Mouse (Mus musculus): ENCODE measurements around the gene 0610030E20Rik. TPM values are rescaled to one million over a fixed set of nuclear protein-coding genes. Genes with fewer than 3 reads are reported as not detected.

The 0610030E20Rik gene
- polyA plus RNA-seq, 1 experiment from 2014 or later, result 19.9 TPM

DNA sequence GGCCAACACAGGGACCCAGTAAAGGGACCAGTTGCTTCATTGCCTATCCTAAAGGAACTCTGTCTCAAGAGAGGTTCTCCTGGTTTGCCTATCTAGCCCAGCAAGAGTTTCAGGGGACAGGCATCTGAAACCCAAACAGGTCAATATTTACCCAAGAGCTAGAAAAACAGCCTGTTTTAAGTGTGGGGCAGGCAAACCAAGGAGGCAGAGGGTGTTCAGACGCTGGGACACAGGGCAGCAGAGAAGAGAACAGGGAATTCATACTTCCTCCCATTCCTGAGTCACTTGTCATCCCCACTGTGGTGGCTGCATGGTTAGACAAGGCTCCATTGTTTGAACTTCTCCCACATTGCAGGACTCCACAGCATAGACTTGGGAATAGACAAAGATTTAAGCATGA is 24.5 kb downstream of the 0610030E20Rik start:
- H3K36me3 ChIP-seq, result peaks cover 16% of the 10 kb centered on the region
- no peak overlapping the region for H3K9ac ChIP-seq
- no peaks in the 10 kb centered on the region for H3K9me3 ChIP-seq (replicated peaks)
- peak overlapping the region; percentile 89 for H3K27ac ChIP-seq (ENCODE audit: poor library complexity, severe bottlenecking)
- H3K4me2 ChIP-seq, result peak overlapping the region; percentile 17; the same call in 1 of the 2 replicates
- 21% methylated on average over 1 of the region's 1 CpGs for WGBS
- H3K4me3 ChIP-seq, result no peak overlapping the region
- H3K4me1 ChIP-seq (replicated peaks), result peaks cover 50% of the 10 kb centered on the region
- H3K27me3 ChIP-seq (replicated peaks), result no peaks in the 10 kb centered on the region
- ATAC-seq (ENCODE audit: insufficient number of reproducible peaks, low FRiP score), result no peak

GRCm38 (mm10) chr6:72373184-72373583 is 26.1 kb downstream of the 0610030E20Rik start:
- Histone ChIP-seq H3K9me3 (replicated peaks) (no peaks in the 10 kb centered on the region), H3K9ac (no peak overlapping the region), H3K27me3 (replicated peaks) (no peaks in the 10 kb centered on the region), H3K36me3 (peaks cover 18% of the 10 kb centered on the region), H3K27ac (ENCODE audit: poor library complexity, severe bottlenecking) (peak overlapping the region; percentile 64; the same call in 1 of the 2 replicates), H3K4me3 (no peak overlapping the region), H3K4me2 (no peak overlapping the region), H3K4me1 (replicated peaks) (peaks cover 50% of the 10 kb centered on the region)
- WGBS, result 81% methylated on average over 4 of the region's 4 CpGs
- no peak for ATAC-seq (ENCODE audit: insufficient number of reproducible peaks, low FRiP score)

- Histone ChIP-seq H3K9me3 (replicated peaks) (no peaks in the 10 kb centered on the region), H3K4me3 (no peak overlapping the region), H3K9ac (no peak overlapping the region), H3K27ac (ENCODE audit: poor library complexity, severe bottlenecking) (peak overlapping the region; percentile 64), H3K4me1 (replicated peaks) (peaks cover 50% of the 10 kb centered on the region), H3K36me3 (peaks cover 11% of the 10 kb centered on the region; the same call in 1 of the 2 replicates), H3K27me3 (replicated peaks) (no peaks in the 10 kb centered on the region), H3K4me2 (no peak overlapping the region; the same call in 1 of the 2 replicates)
- WGBS, result 39% methylated on average over 7 of the region's 7 CpGs
- ATAC-seq (ENCODE audit: insufficient number of reproducible peaks, low FRiP score), result peak; percentile 47; the same call in 1 of the 2 replicates
Observed at GRCm38 (mm10) chr6:72374206-72374605, 27.1 kb downstream of the 0610030E20Rik start.

DNA sequence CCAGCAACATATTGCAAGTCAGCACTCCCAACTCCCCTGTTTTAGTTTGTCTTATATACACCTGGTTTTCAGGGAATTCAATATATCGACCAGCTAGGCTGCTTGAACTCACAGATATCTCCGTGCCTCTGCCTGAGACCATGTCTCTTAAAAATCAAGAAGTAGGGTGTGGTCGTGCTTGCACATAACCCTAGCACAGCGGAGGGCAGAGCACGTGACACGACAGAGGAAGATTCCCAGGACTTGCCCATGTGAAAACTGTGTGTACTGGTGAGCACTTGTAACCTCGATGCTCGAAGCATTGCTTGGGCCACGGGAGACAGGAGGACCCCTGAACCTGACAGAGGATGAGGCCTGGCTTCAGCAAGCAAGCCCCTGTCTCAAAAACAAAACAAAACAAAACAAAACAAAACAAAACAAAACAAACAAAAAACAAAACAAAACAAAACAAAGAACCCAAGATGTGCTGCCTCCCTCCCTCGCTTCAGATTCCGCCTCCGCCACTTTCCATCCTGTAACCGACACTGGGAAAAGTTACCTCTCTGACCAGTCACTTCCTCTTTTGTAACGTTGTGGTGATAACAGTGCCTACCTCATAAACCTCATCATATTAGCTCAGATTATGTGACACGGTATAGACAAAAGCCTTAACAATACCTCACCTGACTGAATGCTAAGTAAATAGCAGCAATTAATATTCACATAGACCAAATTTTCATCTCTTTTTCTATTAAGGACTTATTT is 27.9 kb downstream of the 0610030E20Rik start:
- H3K4me1 ChIP-seq (replicated peaks), result peaks cover 51% of the 10 kb centered on the region
- H3K9me3 ChIP-seq (replicated peaks), result no peaks in the 10 kb centered on the region
- peaks cover 11% of the 10 kb centered on the region; the same call in 1 of the 2 replicates for H3K36me3 ChIP-seq
- H3K9ac ChIP-seq, result no peak overlapping the region
- H3K27me3 ChIP-seq (replicated peaks), result no peaks in the 10 kb centered on the region
- no peak overlapping the region for H3K4me2 ChIP-seq
- no peak for ATAC-seq (ENCODE audit: insufficient number of reproducible peaks, low FRiP score)
- peak overlapping the region; percentile 20 for H3K27ac ChIP-seq (ENCODE audit: poor library complexity, severe bottlenecking)
- 64% methylated on average over 15 of the region's 15 CpGs for WGBS
- H3K4me3 ChIP-seq, result no peak overlapping the region

DNA sequence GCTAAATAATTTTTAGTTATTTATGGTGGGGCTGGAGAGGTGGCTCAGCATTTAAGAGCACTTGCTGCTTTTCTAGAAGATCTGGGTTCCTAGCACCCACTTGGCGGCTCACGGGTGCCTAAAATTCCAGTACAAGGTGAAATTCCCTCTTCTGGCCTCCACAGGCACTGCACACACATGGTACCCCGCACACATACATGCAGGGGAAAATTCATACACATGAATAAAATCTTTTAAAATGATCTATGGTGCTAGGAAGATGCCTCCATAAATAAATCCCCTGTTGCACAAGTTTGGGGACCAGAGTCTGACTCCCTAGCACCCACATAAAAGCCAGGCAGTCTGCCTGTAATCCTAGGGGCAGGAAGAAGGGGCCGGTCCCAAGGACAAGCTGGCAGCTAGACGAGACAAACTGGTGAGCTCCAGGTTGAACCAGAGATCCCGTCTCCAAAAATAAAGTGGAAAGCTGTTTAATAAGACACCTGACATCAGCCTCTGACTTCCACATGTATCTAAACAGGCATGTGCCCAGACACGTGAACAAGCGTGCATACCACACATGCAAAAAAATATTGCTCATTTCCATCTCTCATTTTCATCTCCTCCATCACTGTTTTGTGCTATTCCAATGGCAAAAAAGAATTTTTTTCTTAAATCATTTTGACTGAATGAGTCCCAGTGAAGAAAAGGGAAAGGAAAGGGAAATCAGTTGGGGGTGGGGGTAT is 31.6 kb downstream of the 0610030E20Rik start:
- H3K27ac ChIP-seq (ENCODE audit: poor library complexity, severe bottlenecking), result peak overlapping the region; percentile 80
- H3K4me1 ChIP-seq (replicated peaks), result peaks cover 18% of the 10 kb centered on the region
- no peaks in the 10 kb centered on the region for H3K27me3 ChIP-seq (replicated peaks)
- peaks cover 11% of the 10 kb centered on the region; the same call in 1 of the 2 replicates for H3K36me3 ChIP-seq
- no peak for ATAC-seq (ENCODE audit: insufficient number of reproducible peaks, low FRiP score)
- no peak overlapping the region for H3K4me3 ChIP-seq
- H3K4me2 ChIP-seq, result peak overlapping the region; percentile 67
- 85% methylated on average over 8 of the region's 8 CpGs for WGBS
- no peaks in the 10 kb centered on the region for H3K9me3 ChIP-seq (replicated peaks)
- no peak overlapping the region for H3K9ac ChIP-seq

DNA sequence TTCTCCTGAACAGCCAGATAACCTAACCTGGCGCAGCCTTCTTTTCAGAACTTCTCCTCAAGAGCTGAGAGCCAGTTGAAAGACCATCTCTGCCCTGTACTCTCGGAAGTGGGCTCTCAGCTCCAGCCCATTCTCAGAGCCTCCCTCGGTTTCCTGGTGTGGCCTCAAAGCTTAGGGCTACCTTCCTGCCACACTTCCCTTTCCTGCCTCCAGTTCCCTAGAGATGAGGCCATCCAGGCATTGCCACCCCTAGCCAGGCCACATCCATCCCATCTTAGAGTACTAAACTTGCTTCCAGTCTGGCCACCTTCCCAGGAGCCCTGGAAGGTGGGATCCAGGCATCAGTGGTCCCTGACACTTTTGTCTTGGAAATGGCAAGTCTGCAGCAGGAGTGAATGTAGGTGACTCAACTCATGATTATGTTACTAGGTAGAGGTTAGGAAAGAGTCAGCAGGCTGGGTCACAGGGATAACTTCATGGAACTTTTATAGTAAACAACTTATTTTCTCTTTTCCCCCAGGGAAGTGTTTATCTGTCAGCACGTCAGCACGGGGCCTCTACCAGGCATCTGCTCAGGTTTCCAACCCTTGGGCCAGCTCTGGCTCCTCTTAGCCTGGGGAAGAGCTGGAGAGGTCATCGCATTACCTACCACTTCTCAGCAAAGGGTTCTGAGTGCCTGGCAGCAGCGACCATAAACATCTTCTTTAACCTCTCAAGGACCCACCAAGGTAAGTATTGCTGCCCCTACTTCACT is 32.4 kb downstream of the 0610030E20Rik start:
- H3K9ac ChIP-seq, result peak overlapping the region; percentile 82
- peak overlapping the region; percentile 80 for H3K27ac ChIP-seq (ENCODE audit: poor library complexity, severe bottlenecking)
- peaks cover 10% of the 10 kb centered on the region for H3K4me1 ChIP-seq (replicated peaks)
- no peaks in the 10 kb centered on the region for H3K27me3 ChIP-seq (replicated peaks)
- H3K4me3 ChIP-seq, result peak overlapping the region; percentile 63
- no peaks in the 10 kb centered on the region for H3K9me3 ChIP-seq (replicated peaks)
- peak overlapping the region; percentile 67 for H3K4me2 ChIP-seq
- ATAC-seq (ENCODE audit: insufficient number of reproducible peaks, low FRiP score), result 0 out of 2 replicates have a peak, but pooled peaks have one; percentile 12
- WGBS, result 28% methylated on average over 7 of the region's 7 CpGs
- peaks cover 18% of the 10 kb centered on the region for H3K36me3 ChIP-seq

- Histone ChIP-seq H3K27ac (ENCODE audit: poor library complexity, severe bottlenecking) (peak within 1 kb of the TSS; percentile 80), H3K4me1 (replicated peaks) (peaks cover 8% of the 10 kb centered on the region; the same call in 1 of the 2 replicates), H3K4me3 (peak within 1 kb of the TSS; percentile 63), H3K9ac (peak within 1 kb of the TSS; percentile 82), H3K36me3 (peaks cover 25% of the 10 kb centered on the region), H3K9me3 (replicated peaks) (no peaks in the 10 kb centered on the region), H3K27me3 (replicated peaks) (no peaks in the 10 kb centered on the region), H3K4me2 (peak within 1 kb of the TSS; percentile 67)
- peak; percentile 87 for ATAC-seq (ENCODE audit: insufficient number of reproducible peaks, low FRiP score)
- WGBS, result under 1% methylated on average over 47 of the region's 49 CpGs
Observed at GRCm38 (mm10) chr6:72380131-72380770, 33.1 kb downstream of the 0610030E20Rik start, which contains the start of gene Vamp5. TSS of gene Vamp5 (minus strand) at chr6:72380468.

DNA sequence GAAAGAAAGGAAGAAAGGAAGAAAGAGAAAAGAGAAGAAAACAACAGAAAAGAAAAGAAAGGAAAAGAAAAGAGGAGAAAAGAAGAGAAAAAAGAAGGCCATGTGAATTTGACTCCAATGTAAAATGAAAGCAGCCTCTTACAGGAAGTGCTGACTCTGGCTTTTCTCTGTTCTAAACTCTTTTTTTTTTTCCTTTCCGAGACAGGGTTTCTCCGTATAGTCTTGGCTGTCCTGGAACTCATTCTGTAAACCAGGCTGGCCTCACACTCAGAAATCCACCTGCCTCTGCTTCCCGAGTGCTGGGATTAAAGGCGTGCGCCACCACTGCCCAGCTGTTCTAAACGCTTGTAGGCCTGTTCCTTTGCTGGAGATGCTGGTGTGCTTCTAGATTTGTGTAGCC is 35.4 kb downstream of the 0610030E20Rik start:
- Histone ChIP-seq H3K4me2 (no peak overlapping the region), H3K27ac (ENCODE audit: poor library complexity, severe bottlenecking) (peak overlapping the region; percentile 48; the same call in 1 of the 2 replicates), H3K36me3 (peaks cover 33% of the 10 kb centered on the region), H3K4me3 (no peak overlapping the region), H3K9ac (no peak overlapping the region), H3K4me1 (replicated peaks) (peaks cover 9% of the 10 kb centered on the region; the same call in 1 of the 2 replicates), H3K9me3 (replicated peaks) (no peaks in the 10 kb centered on the region), H3K27me3 (replicated peaks) (no peaks in the 10 kb centered on the region)
- no peak for ATAC-seq (ENCODE audit: insufficient number of reproducible peaks, low FRiP score)
- WGBS, result 79% methylated on average over 6 of the region's 6 CpGs

- Histone ChIP-seq H3K27ac (ENCODE audit: poor library complexity, severe bottlenecking) (no peak overlapping the region), H3K4me3 (no peak overlapping the region), H3K36me3 (peaks cover 41% of the 10 kb centered on the region), H3K4me2 (no peak overlapping the region), H3K9me3 (replicated peaks) (no peaks in the 10 kb centered on the region), H3K4me1 (replicated peaks) (peaks cover 17% of the 10 kb centered on the region), H3K9ac (no peak overlapping the region), H3K27me3 (replicated peaks) (no peaks in the 10 kb centered on the region)
- ATAC-seq (ENCODE audit: insufficient number of reproducible peaks, low FRiP score), result no peak
- WGBS, result 79% methylated on average over 6 of the region's 6 CpGs
Observed at GRCm38 (mm10) chr6:72383142-72383820, 36.2 kb downstream of the 0610030E20Rik start.

DNA sequence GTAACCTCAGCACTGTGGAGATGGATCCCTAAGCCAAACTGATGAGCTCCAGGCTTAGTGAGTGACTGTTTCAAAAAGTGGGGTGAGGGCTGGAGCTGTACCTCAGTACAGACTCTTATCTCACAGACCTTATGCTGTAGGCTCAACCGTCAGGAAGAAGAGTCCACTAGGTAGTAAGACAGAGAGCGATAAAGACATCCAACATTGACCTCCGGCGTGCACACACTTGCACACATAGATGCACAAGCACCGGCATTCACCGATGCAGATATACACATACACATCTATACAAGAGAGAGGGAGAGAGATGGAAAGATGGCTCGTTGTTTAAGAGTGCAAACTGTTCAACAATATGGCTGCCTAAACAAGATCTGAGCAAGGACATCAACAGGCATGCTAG is 36.8 kb downstream of the 0610030E20Rik start:
- Histone ChIP-seq H3K9ac (no peak overlapping the region), H3K4me3 (no peak overlapping the region), H3K4me2 (no peak overlapping the region), H3K4me1 (replicated peaks) (peaks cover 23% of the 10 kb centered on the region), H3K9me3 (replicated peaks) (no peaks in the 10 kb centered on the region), H3K27ac (ENCODE audit: poor library complexity, severe bottlenecking) (no peak overlapping the region), H3K36me3 (peaks cover 48% of the 10 kb centered on the region), H3K27me3 (replicated peaks) (no peaks in the 10 kb centered on the region)
- no peak for ATAC-seq (ENCODE audit: insufficient number of reproducible peaks, low FRiP score)
- 83% methylated on average over 7 of the region's 7 CpGs for WGBS
